Mouse (Mus musculus) heart, embryonic 11.5 days (tissue): ENCODE results near the gene Pbp2. TPM values are rescaled to one million over a fixed set of nuclear protein-coding genes. Genes with fewer than 3 reads are reported as not detected.

Source experiments
- ATAC-seq: fragments of 200-750 bp; cut with Nextera tagmentation; replicated peaks from 2 replicates; pipeline ENCODE4 v1.8.0; 2017; ENCODE audit warnings: moderate library complexity; ENCODE audit not compliant: insufficient number of reproducible peaks, low FRiP score, low TSS enrichment
- H3K27ac ChIP-seq: fragments of 300-500 bp; sonication (generic); 2 replicates; pipeline ENCODE4 v1.5.1; 2014; ENCODE audit warnings: mild to moderate bottlenecking, low read depth, low read length
- H3K27me3 ChIP-seq: fragments of 300-500 bp; sonication (generic); 2 replicates; pipeline ENCODE4 v1.6.1; 2014; ENCODE audit warnings: mild to moderate bottlenecking, low read length, mixed read lengths; ENCODE audit not compliant: control insufficient read depth, insufficient read depth
- H3K36me3 ChIP-seq: fragments of 300-500 bp; sonication (generic); 2 replicates; pipeline ENCODE4 v1.6.1; 2014; ENCODE audit warnings: mild to moderate bottlenecking, low read length, moderate library complexity, mixed read lengths; ENCODE audit not compliant: control insufficient read depth, insufficient read depth
- H3K4me1 ChIP-seq: fragments of 300-500 bp; sonication (generic); 2 replicates; pipeline ENCODE4 v1.6.1; 2014; ENCODE audit warnings: low read length; ENCODE audit not compliant: control insufficient read depth, insufficient read depth
- H3K4me2 ChIP-seq: fragments of 300-500 bp; sonication (generic); 2 replicates; pipeline ENCODE4 v1.6.1; 2014; ENCODE audit warnings: mild to moderate bottlenecking, moderate library complexity
- H3K4me3 ChIP-seq: fragments of 300-500 bp; sonication (generic); 2 replicates; pipeline ENCODE4 v1.5.1; 2014; ENCODE audit warnings: low read depth, low read length
- H3K9ac ChIP-seq: fragments of 300-500 bp; sonication (generic); 2 replicates; pipeline ENCODE4 v1.6.1; 2014; ENCODE audit warnings: mild to moderate bottlenecking, low read depth, low read length, moderate library complexity
- H3K9me3 ChIP-seq: fragments of 300-500 bp; sonication (generic); replicated peaks from 2 replicates; pipeline ENCODE4 v1.6.1; 2016; ENCODE audit warnings: low read length; ENCODE audit not compliant: control insufficient read depth
- WGBS: fragments of 180-500 bp; shearing (Covaris S2); extraction: QIAGEN DNeasy Blood & Tissue Kit; methylation state at CpG from one replicate; pipeline ENCODE4 v1.1.7; 2014; ENCODE audit not compliant: insufficient replicate concordance; 5-methylcytosine and 5-hydroxymethylcytosine counted together
- polyA plus RNA-seq: library from polyadenylated mRNA; unstranded; fragments of >200 nt; fragmentation: Nextera tagmentation; extraction: Ambion mirVana; gene quantifications from 2 replicates; pipeline ENCODE4 v1.2.1, GENCODE M21; 2014

The Pbp2 gene
- polyA plus RNA-seq, 1 experiment from 2014 or later: not detected

- peaks cover 3% of the 10 kb centered on the region; the same call in 1 of the 2 replicates for H3K9me3 ChIP-seq
- ATAC-seq: no peak
- no peak overlapping the region for H3K4me3 ChIP-seq
- no peaks in the 10 kb centered on the region for H3K27me3 ChIP-seq
- H3K9ac ChIP-seq: no peak overlapping the region
- no peaks in the 10 kb centered on the region for H3K4me1 ChIP-seq
- 84% methylated on average over 9 of the region's 9 CpGs for WGBS
- no peak overlapping the region for H3K27ac ChIP-seq
- no peak overlapping the region for H3K4me2 ChIP-seq
- H3K36me3 ChIP-seq: no peaks in the 10 kb centered on the region
Observed at GRCm38 (mm10) chr6:135261124-135261523, 49.1 kb downstream of the Pbp2 start.

- Histone ChIP-seq H3K27me3 (no peaks in the 10 kb centered on the region), H3K36me3 (no peaks in the 10 kb centered on the region), H3K9me3 (peaks cover 3% of the 10 kb centered on the region; the same call in 1 of the 2 replicates), H3K27ac (no peak overlapping the region), H3K4me3 (no peak overlapping the region), H3K9ac (no peak overlapping the region), H3K4me1 (no peaks in the 10 kb centered on the region), H3K4me2 (no peak overlapping the region)
- WGBS: 87% methylated on average over 6 of the region's 6 CpGs
- no peak for ATAC-seq
Observed at GRCm38 (mm10) chr6:135260435-135260834, 49.8 kb downstream of the Pbp2 start.

Other genes with a start within 250 kb of the Pbp2 start
- gene Gprc5a, start 244.8 kb downstream of the Pbp2 start, polyA plus RNA-seq: 3.4 and 4.3 TPM in 2 replicates
- not detected in 2 replicates for gene Gprc5d, start 192.1 kb downstream of the Pbp2 start, polyA plus RNA-seq
- 11.2 and 11.3 TPM in 2 replicates for gene Fam234b, start 112.4 kb downstream of the Pbp2 start, polyA plus RNA-seq
- gene Hebp1, start 112.4 kb downstream of the Pbp2 start, polyA plus RNA-seq: 7.2 and 15.2 TPM in 2 replicates
- 1.0 and 1.1 TPM in 2 replicates for gene Gsg1, start 56.1 kb downstream of the Pbp2 start, polyA plus RNA-seq
- gene Emp1, start 52.1 kb upstream of the Pbp2 start, polyA plus RNA-seq: 7.7 and 10.0 TPM in 2 replicates